Mouse (Mus musculus) 3T3-L1 (cell line): ENCODE results near the gene Diablo.
A peak's percentile ranks its signal among the peaks of the same experiment; 100 is the strongest.

Experiments used
- DNase-seq: peaks from one replicate; pipeline ENCODE4 v3.0.0-alpha.2; 2015; ENCODE audit warnings: low read depth, low spot score

Gene Diablo

DNA sequence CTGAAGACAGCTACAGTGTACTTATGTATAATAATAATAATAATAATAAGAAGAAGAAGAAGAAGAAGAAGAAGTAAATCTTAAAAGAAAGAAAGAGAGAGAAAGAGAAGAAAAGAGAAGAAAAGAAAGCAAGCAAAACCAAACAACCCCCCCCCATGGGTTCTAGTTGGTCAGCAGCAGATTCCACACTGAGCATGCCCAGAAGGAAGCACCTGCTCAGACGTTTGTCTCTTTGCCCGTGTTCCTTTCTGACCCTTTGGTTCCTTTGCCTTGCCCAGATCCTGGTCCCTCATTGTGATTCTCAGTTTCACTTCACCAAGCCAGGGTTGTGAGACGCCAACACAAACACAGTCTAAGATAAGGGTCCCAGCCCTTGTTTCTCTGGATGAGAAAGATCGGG, 22.0 kb downstream of the Diablo start:
- no peak for DNase-seq

DNA sequence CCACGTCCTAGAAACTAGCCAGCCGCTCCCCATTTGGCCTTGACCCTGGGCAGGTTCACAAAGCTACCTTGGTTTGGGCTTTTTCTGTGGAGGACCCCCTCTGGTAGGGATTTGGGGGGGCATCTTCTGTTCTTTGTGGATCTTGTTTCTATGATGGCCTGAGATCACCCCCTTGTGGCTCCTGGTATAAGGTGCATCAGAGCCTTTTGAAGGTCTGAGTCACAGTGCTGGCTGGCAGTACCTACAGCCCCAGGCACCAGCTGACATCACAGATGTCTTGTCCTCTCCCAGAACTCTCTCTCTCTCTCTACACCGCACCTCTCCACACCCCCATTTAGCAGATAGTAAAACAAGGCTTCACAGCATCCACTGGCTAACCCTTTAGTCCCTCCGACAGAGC, 24.3 kb downstream of the Diablo start:
- peak; percentile 76 for DNase-seq

DNA sequence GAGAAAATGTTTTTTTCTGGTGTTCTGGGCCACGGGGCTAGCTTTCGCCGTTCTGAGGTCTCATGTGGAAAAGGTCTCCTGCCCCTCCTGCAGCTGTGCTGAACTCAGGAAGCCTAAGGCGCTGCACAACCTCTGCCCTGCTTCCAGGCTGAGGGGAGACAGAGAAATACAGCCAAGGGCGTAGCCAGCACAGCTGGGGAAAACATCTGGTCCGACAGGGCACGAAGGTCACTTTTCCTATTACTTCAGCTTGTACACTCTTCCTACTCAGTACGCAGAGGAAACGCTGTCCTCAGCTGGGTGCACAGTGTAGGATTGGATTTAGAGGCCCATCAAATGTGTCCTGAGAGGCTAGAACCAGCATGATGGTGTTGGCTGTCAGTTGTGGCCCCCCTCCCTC, 34.0 kb downstream of the Diablo start:
- DNase-seq = no peak

DNA sequence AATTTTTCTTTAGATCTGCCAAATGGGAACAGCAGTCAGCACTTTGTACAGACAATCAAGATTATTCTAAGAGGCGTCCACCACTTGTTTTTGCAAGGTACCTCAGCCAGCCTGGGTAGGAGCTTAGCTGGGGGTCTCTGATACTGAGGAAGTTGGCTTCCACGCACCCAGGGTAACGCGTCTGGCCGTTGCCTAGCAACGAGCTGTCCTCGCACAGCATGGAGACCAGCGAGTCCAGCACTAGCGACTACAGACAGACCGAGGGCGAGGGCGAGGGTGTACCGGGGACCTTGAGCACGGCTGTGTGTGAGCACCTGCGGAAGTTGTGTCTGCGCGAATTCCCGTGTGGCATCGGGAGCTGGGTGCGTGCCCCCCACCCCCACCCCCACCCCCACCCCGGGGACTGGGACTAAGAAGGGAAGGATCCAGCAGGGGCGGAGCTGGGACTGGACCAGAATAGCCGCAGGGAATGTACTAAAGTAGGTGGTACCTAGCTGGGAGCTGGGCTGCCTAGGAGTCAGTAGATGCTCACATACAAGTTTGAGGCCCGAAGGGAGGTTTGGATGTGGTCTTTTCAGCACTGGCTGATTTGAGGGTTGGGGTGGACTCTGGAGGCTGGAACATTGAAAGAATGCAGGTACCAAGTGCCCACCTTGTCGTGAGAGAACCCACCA, 34.7 kb downstream of the Diablo start, which contains the start of the genes Lrrc43 and Il31:
Lrrc43 (plus strand) TSS at position 194 of the 674 bp plus-strand sequence.
Il31 (minus strand) TSS at position 378 of the 674 bp plus-strand sequence.
- no peak for DNase-seq

DNA sequence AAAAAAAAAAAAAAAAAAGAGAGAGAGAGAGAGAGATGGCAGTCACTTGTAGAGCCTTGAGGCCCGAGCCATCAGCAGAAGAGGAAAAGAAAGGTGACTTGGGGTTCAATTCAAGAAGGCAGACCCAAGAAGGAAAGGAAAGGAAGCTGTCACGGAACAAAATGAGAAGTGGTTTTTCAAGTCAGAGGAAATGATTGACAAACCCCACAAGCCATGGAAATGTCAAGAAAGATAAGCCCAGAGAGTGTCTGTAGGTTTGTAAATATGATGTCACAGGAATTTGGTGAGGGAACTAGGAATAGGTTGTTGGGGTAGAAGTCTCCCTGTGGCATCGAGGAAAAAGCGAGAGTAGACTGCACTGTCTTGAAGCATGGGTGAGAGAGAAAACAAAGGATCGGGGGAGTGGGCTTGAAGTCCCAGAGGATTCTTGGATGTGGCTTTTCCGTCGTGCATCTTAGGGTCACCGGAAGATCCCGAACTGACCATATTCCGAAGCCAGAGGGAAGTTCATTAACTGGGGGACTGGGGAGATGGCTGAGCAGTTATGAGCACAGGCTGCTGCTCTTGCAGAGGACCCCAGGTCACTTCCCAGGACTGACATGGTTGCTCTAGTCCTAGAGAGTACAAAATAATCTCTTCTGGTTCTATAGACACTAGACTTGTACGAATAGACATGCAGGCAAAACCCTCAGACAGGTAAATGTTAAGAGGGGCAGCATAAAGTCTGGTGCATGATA, 36.1 kb downstream of the Diablo start:
- DNase-seq = no peak

DNA sequence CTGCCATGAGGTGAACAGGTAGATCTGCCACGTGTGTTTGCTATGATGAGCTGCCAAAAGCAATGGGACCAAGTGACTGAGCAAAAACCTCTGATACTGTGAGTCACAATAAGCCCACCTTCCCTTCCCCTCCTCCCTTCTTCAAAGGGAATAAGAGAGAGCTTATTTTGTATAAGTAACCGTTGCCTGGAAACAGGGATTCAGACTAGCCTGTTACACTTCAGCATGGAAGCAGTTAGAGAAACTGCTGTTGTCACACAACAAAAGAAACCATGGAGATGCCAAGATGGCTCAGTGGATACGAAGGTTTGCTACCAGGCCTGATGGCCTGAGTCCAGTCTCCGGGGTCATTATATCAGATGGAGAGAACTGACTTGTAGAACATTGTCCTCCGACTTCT, 50.2 kb downstream of the Diablo start:
- DNase-seq = no peak

DNA sequence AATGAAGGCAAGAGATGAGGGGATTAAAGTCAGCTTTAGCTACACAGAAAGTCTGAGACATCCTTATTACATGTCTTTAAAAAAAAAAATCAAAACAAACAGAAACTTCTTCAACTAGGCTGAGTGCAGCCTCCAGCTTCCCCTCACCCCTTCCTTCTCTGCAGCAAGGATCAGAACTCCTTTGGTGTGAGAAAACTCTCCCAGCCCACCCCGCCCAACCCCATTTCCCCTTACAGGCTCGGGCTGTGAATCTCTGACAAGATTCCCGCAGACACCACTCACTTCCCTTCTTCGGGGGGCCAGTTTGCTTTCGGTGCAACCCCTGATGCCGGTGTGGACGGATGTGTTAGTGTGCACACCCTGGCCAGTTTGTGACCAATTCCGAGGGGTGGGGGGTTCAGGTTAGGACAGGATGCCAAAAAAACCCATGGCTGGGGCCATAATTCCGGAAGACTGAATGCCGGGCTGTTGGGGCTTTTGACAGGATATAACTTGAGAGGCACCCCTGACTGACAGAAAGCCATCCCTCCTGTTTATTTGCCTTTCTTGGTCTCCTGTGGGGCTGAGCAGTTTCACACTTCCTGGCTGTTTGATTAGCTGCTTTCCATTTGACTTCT, 53.1 kb downstream of the Diablo start:
- no peak for DNase-seq

DNA sequence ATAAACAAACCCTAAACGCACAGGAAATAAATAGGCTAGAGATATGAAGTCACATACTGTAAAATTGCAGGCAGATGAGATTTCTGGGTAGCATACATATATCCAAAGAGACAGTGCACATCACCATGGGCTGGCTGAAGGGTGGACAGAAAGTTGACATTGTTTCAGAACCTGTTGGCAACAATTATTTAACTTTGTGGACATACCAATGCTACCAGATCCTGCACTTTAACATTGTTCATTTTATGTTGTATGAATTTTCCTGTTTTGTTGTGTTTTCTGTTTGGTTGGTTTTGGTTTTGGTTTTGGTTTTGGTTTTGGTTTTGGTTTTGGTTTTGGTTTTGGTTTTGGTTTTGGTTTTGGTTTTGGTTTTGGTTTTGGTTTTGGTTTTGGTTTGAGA, 59.3 kb downstream of the Diablo start:
- no peak for DNase-seq

DNA sequence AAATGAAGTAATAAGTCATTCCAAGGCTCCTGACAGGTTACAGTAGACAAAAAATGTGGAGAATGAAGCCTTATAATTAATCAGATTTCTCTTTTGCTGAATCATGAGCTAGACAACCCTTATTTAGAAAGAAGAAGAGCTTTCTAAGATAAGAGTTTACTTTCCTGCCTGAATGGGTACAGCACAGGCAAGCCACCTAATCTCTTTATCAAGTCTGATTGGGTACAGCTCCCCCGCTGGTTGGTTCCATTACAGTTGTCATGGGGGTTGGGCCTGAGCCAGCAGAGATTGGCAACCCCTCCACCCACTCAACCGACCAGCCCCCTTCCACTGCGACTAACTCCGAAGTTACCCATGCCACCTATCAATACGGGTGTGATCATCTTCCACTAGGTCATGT, 62.6 kb downstream of the Diablo start:
- DNase-seq = no peak
